Mouse (Mus musculus): ENCODE measurements around the gene Slc1a6.
A peak's percentile ranks its signal among the peaks of the same experiment; 100 is the strongest.
"Not testable (repeated sequence)": the region's sequence is repeated elsewhere in the genome, so short reads cannot be mapped to it uniquely, and the experiment has no call there.

Slc1a6 gene

DNA sequence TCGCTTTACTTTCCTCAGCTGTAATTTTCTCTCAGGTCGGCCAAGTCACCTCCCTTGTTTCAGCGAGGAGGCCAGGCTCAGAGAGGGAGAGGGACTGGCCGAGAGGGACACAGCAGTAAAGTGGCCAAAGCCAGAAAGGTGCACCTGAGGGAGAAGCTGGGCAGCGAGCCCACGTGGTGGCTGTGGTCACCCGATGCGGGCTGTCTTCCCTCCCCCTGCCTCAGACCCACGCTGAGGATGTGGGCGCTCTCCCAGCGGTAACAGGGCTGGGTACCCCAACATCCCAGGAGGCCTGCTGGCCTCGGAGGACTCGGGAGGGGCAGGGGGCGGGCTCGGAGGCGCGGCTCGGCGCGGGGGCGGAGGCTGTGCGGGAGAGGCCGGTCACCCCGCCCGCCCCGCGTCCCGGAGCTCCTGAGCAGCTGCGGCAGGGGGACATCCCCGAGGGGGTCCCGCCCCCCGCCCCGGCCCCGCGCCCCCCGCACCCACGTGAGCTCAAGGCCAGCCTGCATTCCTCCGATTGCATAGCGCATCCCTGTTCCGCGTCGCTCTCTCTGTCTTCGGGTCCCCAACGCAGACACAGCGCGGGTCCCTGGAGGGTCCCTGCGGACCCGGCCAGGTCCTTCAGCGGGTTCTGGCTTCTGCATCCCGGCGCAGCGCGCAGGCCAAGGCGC lies at the start of gene Slc1a6:
Gene Slc1a6 (plus strand): TSS at position 516 of the 671 bp plus-strand sequence.
- DNase-seq (ENCODE audit: inconsistent age in 2 of 2, low spot score in 1 of 2) = peak; percentile 23 to 66

DNA sequence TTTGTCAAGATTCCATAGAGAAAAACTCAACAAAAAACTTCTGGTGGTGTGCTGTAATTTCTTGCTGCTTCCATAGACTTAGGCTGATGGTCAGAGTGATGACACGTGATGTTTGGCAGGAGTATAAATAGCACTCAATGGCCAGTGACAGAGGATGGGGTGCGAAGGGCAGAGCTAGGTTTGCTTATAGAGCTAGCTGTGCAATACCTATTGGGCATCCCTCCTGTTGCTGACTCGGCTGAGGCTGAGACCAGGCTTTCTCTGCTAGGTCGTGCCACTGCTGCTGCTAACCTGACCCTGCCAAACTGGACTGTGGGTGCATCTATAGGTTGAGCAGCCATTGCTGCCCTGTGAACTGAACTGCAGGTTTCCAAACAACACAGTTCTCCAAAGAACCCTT lies 40.5 kb upstream of the Slc1a6 start:
- DNase-seq (ENCODE audit: inconsistent age in 2 of 2, low spot score in 1 of 2) = no peak

DNA sequence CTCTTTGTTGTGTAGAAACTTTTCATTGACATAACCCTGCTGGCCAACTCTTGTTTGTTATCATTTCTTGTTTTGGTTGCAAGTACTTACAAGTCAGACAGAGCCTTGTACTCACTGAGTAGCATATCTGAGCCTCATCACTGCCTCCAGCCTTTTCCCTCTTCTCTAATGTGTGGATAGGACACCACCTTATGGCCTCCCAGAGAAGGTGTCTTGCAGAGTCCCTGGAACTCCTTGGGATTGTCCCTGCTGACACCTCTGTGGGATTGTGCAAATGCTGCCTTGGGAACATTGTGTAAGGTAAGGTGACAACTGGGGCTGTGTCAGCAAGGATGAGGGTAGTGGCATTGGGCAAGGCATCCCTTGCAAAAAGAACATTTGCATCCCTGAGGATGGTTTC lies 36.6 kb upstream of the Slc1a6 start:
- no peak for DNase-seq (ENCODE audit: inconsistent age in 2 of 2, low spot score in 1 of 2)

DNA sequence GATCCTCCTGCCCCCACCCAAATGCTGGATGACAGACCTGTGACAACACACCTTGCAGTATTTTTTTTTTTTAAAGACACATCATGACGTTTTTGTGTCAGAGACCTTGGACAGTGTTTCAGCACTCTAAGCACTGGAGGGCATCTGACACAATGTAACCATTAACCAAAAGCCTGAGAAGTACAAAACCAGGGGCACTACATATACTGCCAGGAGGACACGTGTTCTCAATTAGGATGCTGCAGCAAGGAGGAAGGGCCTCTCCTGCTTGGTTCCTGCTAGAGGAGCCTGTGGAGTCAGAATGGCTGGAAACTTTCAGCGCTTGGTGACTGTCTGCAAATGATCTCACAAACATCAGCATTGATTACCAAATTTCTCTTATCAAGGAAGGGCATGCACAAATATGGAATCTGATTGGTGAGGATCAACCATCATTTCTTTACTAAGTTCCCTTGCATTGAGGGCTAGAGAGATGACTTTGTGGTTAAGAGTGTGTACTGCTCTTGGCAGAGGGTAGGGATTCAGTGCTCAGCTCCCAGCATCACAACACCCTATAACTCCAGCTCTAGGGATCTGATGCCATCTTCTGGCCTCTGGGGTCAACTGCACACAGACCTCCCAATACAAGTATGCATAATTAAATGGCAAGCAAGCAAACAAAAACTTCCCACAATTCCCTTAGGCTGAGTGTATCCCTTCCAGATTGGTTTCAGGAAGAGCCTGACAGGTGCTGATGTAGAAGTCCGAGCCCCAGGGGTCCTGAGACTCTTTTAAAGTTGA lies 34.7 kb upstream of the Slc1a6 start:
- no peak for DNase-seq (ENCODE audit: inconsistent age in 2 of 2, low spot score in 1 of 2)

DNA sequence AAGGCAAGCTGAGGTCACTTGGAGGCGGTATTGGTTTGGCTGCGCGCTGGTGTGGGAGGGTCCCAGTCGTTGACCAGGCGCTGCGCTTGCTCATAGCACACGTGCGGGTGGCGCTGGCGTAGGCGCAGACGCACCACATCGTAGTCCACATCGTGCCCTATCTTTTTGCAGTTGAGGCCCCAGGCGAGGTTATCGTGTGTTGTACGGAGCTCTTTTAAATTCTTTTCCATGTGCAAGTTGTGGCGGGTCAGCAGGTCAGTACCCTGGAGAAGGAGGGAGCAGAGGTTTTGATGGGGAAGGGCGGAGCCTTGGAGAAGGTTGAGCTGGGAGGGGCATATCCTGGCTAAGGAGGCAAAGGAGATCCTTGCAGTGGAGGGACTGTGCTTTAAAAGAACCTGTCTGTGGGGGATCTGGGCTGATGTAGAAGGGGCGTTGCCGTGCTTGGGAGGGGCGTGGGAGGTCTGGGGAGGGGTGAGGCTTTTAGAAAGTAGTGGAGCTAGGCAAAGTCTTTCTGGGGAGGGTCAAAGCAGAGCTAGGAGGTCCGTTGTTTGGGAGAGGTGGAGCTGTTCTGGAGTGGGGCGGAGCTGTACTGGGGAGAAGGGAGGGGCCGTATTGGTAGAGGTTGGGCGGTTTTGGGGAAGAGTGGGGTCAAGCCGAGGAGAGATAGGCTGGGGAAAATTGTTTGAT lies 33.1 kb upstream of the Slc1a6 start:
- peak in 1 of 2 experiments; percentile 33 for DNase-seq (ENCODE audit: inconsistent age in 2 of 2, low spot score in 1 of 2)

DNA sequence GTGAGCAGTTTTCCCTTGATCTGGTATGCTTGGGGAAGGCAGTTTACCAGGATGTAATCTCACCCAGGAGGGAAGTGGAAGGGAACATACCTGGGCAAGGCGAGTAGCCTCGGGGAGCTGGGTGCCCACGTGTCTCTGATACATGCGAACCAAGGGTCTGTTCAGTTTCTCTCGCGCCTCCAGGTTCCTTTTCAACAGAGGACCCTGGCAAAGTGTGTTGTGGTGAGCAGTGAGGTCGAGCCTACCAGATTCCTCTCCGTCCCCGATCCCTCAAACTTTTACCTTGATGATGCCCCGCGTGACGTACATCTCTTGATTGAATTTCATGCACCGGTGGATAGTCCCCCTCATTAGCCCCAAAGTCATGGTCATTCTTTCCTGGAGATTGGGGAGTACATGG lies 32.1 kb upstream of the Slc1a6 start:
- no peak for DNase-seq (ENCODE audit: inconsistent age in 2 of 2, low spot score in 1 of 2)

GRCm38 (mm10) chr10:78748946-78749345 lies 31.4 kb upstream of the Slc1a6 start:
- no peak for DNase-seq (ENCODE audit: inconsistent age in 2 of 2, low spot score in 1 of 2)

DNA sequence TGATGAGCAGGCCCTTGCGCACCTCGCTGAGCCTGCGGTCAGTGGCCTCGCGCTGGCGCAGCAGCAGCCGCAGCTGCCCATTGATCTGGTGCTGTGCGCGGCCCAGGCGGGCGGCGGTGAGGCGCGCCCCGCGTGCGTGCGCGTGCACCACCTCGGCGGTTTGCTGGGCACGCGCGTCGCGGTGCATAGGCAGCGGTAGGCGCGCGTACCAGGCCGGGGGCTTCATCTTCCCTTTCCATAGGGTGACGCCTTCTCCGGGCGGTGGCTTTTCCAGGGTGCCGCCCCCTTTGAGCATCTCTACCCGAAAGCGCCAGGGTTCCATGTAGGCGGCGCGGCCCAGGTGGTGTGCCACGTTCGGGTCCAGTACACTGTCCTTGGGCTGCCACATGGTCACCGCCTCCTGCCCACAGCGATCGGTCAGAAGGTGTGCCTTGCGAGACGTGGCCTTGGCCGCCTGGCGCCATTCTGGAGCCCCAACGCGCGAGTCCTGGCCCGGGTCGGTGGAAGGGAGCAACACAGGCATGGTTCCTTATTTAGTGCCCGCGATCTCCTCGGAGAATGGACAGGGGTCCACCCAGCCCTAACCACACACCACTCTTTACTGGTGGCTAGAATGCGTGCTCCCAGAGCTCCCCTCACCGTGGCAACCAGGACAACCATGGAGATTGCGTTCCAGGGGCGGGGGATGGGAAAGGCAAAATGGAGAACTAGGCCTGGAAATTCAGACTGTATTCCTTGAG lies 27.7 kb upstream of the Slc1a6 start, which contains the start of gene Ccdc105:
Gene Ccdc105 (minus strand): TSS at position 614 of the 740 bp plus-strand sequence.
- peak; percentile 59 to 84 for DNase-seq (ENCODE audit: inconsistent age in 2 of 2, low spot score in 1 of 2)

DNA sequence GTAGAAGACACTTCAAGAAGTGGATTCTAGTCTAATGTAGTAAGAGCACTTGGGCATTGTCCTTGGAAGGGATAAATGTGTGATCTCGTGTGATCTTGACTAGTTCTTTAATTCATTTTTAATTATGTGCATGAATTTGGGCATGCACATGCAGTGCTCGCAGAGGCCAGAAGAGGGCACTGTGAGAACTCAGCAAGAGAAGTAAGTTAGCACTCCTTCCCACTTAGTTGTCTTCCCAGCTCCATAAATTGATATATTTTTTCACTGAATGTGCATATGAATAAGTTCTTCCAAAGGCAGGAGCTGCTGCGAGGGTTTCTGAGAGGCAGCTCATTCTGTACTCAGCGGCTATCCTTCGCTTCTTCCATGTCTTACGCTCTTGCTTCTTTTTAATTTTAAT lies 24.3 kb upstream of the Slc1a6 start:
- DNase-seq (ENCODE audit: inconsistent age in 2 of 2, low spot score in 1 of 2) = peak; percentile 51 to 83

- no peak for DNase-seq (ENCODE audit: inconsistent age in 2 of 2, low spot score in 1 of 2)
Measured at GRCm38 (mm10) chr10:78765570-78765969, 14.7 kb upstream of the Slc1a6 start.

DNA sequence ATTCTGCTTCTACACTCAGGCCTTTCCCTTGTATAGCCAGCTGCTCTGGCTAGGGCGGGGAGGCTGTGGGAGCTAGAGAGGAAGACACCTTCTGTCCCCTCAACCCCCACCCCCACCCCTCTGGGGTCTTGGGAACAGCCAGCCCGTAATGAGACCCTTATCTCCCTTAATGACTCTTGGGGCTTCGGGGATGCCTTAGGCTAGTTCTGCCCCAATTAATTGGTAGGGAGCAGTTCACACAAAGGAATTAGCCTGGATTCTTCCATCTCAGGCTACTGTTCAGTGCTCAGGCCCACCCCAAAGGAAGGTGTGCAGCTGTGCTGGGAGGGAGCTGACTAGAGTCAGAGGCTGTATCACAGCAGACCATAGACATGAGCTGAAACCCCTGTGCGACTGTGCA lies 4.5 kb upstream of the Slc1a6 start:
- DNase-seq (ENCODE audit: inconsistent age in 2 of 2, low spot score in 1 of 2) = no peak

- DNase-seq (ENCODE audit: inconsistent age in 2 of 2, low spot score in 1 of 2) = no peak
Measured at GRCm38 (mm10) chr10:78779527-78779926, 769 bp upstream of the Slc1a6 start.

DNA sequence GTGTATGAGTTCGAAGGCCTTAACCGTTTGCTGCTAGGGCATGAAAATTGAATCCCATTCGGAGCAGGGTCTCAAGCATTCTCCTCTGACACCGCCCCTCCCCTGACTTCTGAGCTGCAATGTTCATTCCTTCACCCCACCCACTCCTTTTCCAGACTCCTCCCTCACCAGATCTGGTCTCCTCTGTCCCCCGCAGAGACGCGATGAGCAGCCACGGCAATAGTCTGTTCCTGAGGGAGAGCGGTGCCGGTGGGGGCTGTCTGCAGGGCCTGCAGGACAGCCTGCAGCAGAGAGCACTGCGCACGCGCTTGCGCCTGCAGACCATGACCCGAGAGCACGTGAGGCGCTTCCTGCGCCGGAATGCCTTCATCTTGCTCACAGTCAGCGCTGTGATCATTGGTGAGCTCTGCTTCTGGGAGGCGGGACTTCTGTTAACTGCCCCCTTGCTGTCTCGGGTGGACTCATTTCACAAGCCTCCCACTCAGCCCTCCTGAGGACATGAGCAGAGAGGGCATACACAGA lies 7.3 kb downstream of the Slc1a6 start:
- DNase-seq (ENCODE audit: inconsistent age in 2 of 2, low spot score in 1 of 2) = peak; percentile 85 to 90

- no peak for DNase-seq (ENCODE audit: inconsistent age in 2 of 2, low spot score in 1 of 2)
Measured at GRCm38 (mm10) chr10:78790561-78790960, 10.3 kb downstream of the Slc1a6 start.

- no peak for DNase-seq (ENCODE audit: inconsistent age in 2 of 2, low spot score in 1 of 2)
Measured at GRCm38 (mm10) chr10:78801449-78801848, 21.2 kb downstream of the Slc1a6 start.

DNA sequence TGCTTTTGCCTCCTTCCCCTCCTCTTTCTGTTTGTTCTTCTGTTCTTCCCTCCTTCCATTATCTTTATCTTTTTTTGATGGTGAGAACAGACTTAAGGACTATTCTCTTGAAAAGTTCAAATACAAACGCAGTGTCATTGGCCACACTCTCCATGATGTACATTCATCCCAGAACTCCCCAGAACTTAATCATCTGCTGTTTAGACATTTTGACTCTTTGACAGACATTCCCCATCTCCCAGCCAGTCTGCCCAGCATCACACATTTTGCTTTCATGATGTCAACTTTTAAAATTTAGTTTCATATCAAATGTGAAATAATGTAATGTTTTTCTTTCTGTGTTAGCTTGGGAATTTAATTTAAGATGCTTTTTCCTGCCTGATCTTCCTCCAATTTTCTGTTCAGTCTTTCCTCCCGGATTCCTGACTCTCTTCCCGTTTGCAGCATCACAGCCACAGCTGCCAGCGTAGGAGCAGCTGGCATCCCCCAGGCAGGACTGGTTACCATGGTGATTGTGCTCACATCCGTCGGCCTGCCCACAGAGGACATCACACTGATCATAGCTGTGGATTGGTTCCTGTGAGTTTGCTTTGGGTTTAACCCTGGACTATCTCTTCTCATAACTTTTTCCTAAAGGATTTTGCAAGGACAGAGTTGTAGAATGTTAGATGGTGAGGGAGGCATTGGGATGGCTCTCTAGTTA lies 32.2 kb downstream of the Slc1a6 start:
- no peak for DNase-seq (ENCODE audit: inconsistent age in 2 of 2, low spot score in 1 of 2)

GRCm38 (mm10) chr10:78840456-78840855 lies 60.2 kb downstream of the Slc1a6 start:
- not testable (repeated sequence) for DNase-seq (ENCODE audit: inconsistent age in 2 of 2, low spot score in 1 of 2)

- no peak for DNase-seq (ENCODE audit: inconsistent age in 2 of 2, low spot score in 1 of 2)
Measured at GRCm38 (mm10) chr10:78852066-78852465, 71.8 kb downstream of the Slc1a6 start, which contains the start of gene Olfr1356. TSS of gene Olfr1356 (minus strand) at chr10:78852166.

All from adrenal gland, adult (tissue).